In genomic region chr3:9947357-9948065, GRCm38 (mm10) we compare ENCODE assay signal across 8 mouse cellular contexts.
DNase-seq lines count a peak whose midpoint lies in the region; ATAC-seq and TF ChIP-seq lines count a peak whose summit lies in the region.

No protein-coding gene starts in this region.

- no peak overlapping the region for H3K9ac ChIP-seq in ES-E14 (ENCODE audit: insufficient read depth, low read depth, low read length, poor library complexity, severe bottlenecking)
- H3K9ac ChIP-seq in forebrain, embryonic 14.5 days (ENCODE audit: low read length): no peak overlapping the region
- no peak overlapping the region for H3K9ac ChIP-seq in neural tube, embryonic 15.5 days (replicated peaks)

- H3K4me1 ChIP-seq in ES-E14 (ENCODE audit: control insufficient read depth in 2 of 2, insufficient read depth in 2 of 2, low read length in 2 of 2, poor library complexity in 1 of 2): no peaks in the 10 kb centered on the region
- no peaks in the 10 kb centered on the region for H3K4me1 ChIP-seq in forebrain, embryonic 14.5 days (ENCODE audit: control insufficient read depth, insufficient read depth, low read length)
- no peaks in the 10 kb centered on the region for H3K4me1 ChIP-seq in lung, adult 2 months (ENCODE audit: control insufficient read depth, insufficient read depth, low read length)
- no peaks in the 10 kb centered on the region for H3K4me1 ChIP-seq in neural tube, embryonic 15.5 days

- WGBS in forebrain, embryonic 14.5 days: 53% methylated on average over 11 of the region's 11 CpGs
- WGBS in lung, adult 2 months: 50% methylated on average over 11 of the region's 11 CpGs
- 54% methylated on average over 11 of the region's 11 CpGs for WGBS in neural tube, embryonic 15.5 days

- no peaks in the 10 kb centered on the region for H3K36me3 ChIP-seq in ES-E14 (ENCODE audit: control insufficient read depth, insufficient read depth, low read length, poor library complexity, severe bottlenecking)
- H3K36me3 ChIP-seq in forebrain, embryonic 14.5 days (ENCODE audit: control insufficient read depth, insufficient read depth, low read length): no peaks in the 10 kb centered on the region
- H3K36me3 ChIP-seq in neural tube, embryonic 15.5 days: no peaks in the 10 kb centered on the region

- no peak for TF ChIP-seq POLR2A in lung, adult 2 months (IDR thresholded peaks at IDR 0.05; ENCODE audit: borderline replicate concordance, extremely low read depth, low read depth, low read length)

- peak; percentile 98 for TF ChIP-seq CTCF in layer of hippocampus, adult 2 months (conservative IDR thresholded peaks at IDR 0.05)
- TF ChIP-seq CTCF in lung, adult 2 months (IDR thresholded peaks at IDR 0.05; ENCODE audit: insufficient read depth, low read length): peak; percentile 97

- no peaks in the 10 kb centered on the region for H3K9me3 ChIP-seq in ES-E14 (ENCODE audit: control insufficient read depth, insufficient read depth, low read depth, low read length)
- H3K9me3 ChIP-seq in forebrain, embryonic 14.5 days (replicated peaks; ENCODE audit: control insufficient read depth, low read length): no peaks in the 10 kb centered on the region
- H3K9me3 ChIP-seq in neural tube, embryonic 15.5 days (replicated peaks): no peaks in the 10 kb centered on the region

- DNase-seq in ES-E14 (ENCODE audit: low read depth, low spot score): peak; percentile 39
- peak; percentile 56 for DNase-seq in c-Kit-positive CD71-positive TER-119-positive erythroid progenitor cells, embryonic 14.5 days (ENCODE audit: low spot score)
- DNase-seq in forebrain, embryonic 14.5 days (ENCODE audit: low spot score): peak; percentile 84
- DNase-seq in layer of hippocampus, adult 2 months (ENCODE audit: low spot score in 2 of 2): peak; percentile 65 to 81
- DNase-seq in lung, adult 2 months: peak; percentile 45
- DNase-seq in thymus, postnatal 0 days (ENCODE audit: low spot score): peak; percentile 84

- no peak overlapping the region for H3K4me2 ChIP-seq in forebrain, embryonic 14.5 days (ENCODE audit: low read length)
- H3K4me2 ChIP-seq in neural tube, embryonic 15.5 days: no peak overlapping the region

- in situ Hi-C loops in ES-E14 (cut with MboI; ENCODE audit: low sequenced_read_pairs in 2 of 2, unreplicated experiment in 2 of 2): loop anchor here (5.0 to 25.0 kb wide), 2 partner anchors 235 to 560 kb away; no protein-coding TSS in a partner anchor

- no peak overlapping the region for H3K4me3 ChIP-seq in ES-E14 (ENCODE audit: insufficient read depth in 1 of 2, low read depth in 1 of 2, low read length in 2 of 2, poor library complexity in 1 of 2, severe bottlenecking in 1 of 2)
- no peak overlapping the region for H3K4me3 ChIP-seq in forebrain, embryonic 14.5 days (ENCODE audit: low read depth, low read length)
- H3K4me3 ChIP-seq in layer of hippocampus, adult 2 months: peak overlapping the region; percentile 25; the same call in 1 of the 2 replicates
- no peak overlapping the region for H3K4me3 ChIP-seq in lung, adult 2 months (replicated peaks; ENCODE audit: extremely low read depth, low read depth, low read length)
- H3K4me3 ChIP-seq in neural tube, embryonic 15.5 days (replicated peaks): no peak overlapping the region

- no peaks in the 10 kb centered on the region for H3K27me3 ChIP-seq in forebrain, embryonic 14.5 days (replicated peaks; ENCODE audit: control insufficient read depth, insufficient read depth, low read length)
- no peaks in the 10 kb centered on the region for H3K27me3 ChIP-seq in neural tube, embryonic 15.5 days (replicated peaks)

- H3K27ac ChIP-seq in ES-E14 (ENCODE audit: insufficient read depth, low read depth, low read length, poor library complexity, severe bottlenecking): no peak overlapping the region
- H3K27ac ChIP-seq in forebrain, embryonic 14.5 days (ENCODE audit: low read depth, low read length): no peak overlapping the region
- H3K27ac ChIP-seq in layer of hippocampus, adult 2 months: no peak overlapping the region
- no peak overlapping the region for H3K27ac ChIP-seq in neural tube, embryonic 15.5 days (replicated peaks)

- ATAC-seq in forebrain, embryonic 14.5 days: peak; percentile 97
- ATAC-seq in hematopoietic stem cell, adult 5-6 weeks (replicated peaks in 1 of 2; ENCODE audit: insufficient read depth in 1 of 2, low FRiP score in 2 of 2, low TSS enrichment in 1 of 2, low read depth in 1 of 2, poor library complexity in 2 of 2, severe bottlenecking in 2 of 2): peak; percentile 92 to 99
- peak; percentile 95 for ATAC-seq in neural tube, embryonic 15.5 days (ENCODE audit: low FRiP score)

TF ChIP-seq in ES-E14, 5 proteins besides CTCF, POLR2A, EP300 and RAD21:
- no peak for TF ChIP-seq CHD2 (IDR thresholded peaks at IDR 0.05; ENCODE audit: low read depth, low read length)
- TF ChIP-seq HCFC1 (IDR thresholded peaks at IDR 0.05; ENCODE audit: borderline replicate concordance, insufficient read depth, low read length): no peak
- TF ChIP-seq ZC3H11A (IDR thresholded peaks at IDR 0.05; ENCODE audit: borderline replicate concordance, low read depth, low read length): peak; percentile 98
